ENCODE assay signal across 11 mouse cellular contexts in the genomic region with DNA sequence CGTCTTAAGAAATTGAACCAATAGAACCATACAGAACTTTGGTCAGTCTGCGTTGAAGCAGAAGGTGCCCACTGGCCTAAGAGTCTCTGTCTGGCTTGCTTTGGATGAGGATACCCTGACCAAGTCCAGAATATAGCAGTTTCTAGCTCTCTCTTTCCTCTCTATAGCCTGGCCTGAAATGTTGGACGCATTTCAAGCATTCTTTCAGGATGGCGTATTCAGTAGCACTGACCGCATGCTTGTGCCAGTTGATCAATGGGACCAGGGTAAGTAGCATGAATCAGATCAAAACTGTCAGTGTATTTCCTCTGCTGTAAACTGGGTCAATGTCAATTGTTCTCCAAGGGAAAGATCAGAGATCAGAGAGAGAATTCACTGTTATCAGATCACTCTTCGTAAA. TPM values are rescaled to one million over a fixed set of nuclear protein-coding genes. Genes with fewer than 3 reads are reported as not detected.
DNase-seq lines count a peak whose midpoint lies in the region; ATAC-seq and TF ChIP-seq lines count a peak whose summit lies in the region.
"Had no signal": no experiment of that assay in that cellular context is flagged by ENCODE, and none has a peak within 500 bp of the region (broad histone marks: within the 10 kb centered on the region; RNA-seq: fewer than 3 reads in every experiment).

No protein-coding gene starts in this region.

- no peaks in the 10 kb centered on the region for H3K4me1 ChIP-seq in hindbrain, postnatal 0 days (ENCODE audit: insufficient read depth, low read length)
- peaks cover 6% of the 10 kb centered on the region for H3K4me1 ChIP-seq in hindbrain, embryonic 13.5 days (replicated peaks)
- H3K4me1 ChIP-seq in forebrain, embryonic 15.5 days: peaks cover 21% of the 10 kb centered on the region

- H3K4me2 ChIP-seq in hindbrain, postnatal 0 days (ENCODE audit: low read depth, low read length): no peak overlapping the region
- H3K4me2 ChIP-seq in hindbrain, embryonic 13.5 days: no peak overlapping the region
- no peak overlapping the region for H3K4me2 ChIP-seq in forebrain, embryonic 15.5 days (replicated peaks)
- H3K4me2 ChIP-seq: embryonic facial prominence, embryonic 15.5 days; liver, embryonic 15.5 days had no signal

- DNase-seq in hindbrain, postnatal 0 days (ENCODE audit: low spot score): peak; percentile 31
- peak; percentile 66 for DNase-seq in adrenal gland, adult 8-10 months
- peak; percentile 39 to 56 for DNase-seq in lung, postnatal 4 days
- DNase-seq in layer of hippocampus, postnatal 25 days (ENCODE audit: extremely low spot score in 1 of 2, low spot score in 1 of 2): no peak
- DNase-seq in thymus, postnatal 36 days: no peak

- no peaks in the 10 kb centered on the region for H3K36me3 ChIP-seq in hindbrain, postnatal 0 days (ENCODE audit: insufficient read depth, low read length)
- H3K36me3 ChIP-seq in hindbrain, embryonic 13.5 days: no peaks in the 10 kb centered on the region
- no peaks in the 10 kb centered on the region for H3K36me3 ChIP-seq in forebrain, embryonic 15.5 days
- H3K36me3 ChIP-seq: embryonic facial prominence, embryonic 15.5 days; liver, embryonic 15.5 days had no signal

- no peak overlapping the region for H3K9ac ChIP-seq in hindbrain, postnatal 0 days (replicated peaks; ENCODE audit: low read length)
- no peak overlapping the region for H3K9ac ChIP-seq in hindbrain, embryonic 13.5 days
- H3K9ac ChIP-seq in forebrain, embryonic 15.5 days (replicated peaks): no peak overlapping the region
- H3K9ac ChIP-seq: embryonic facial prominence, embryonic 15.5 days; liver, embryonic 15.5 days had no signal

- H3K9me3 ChIP-seq in hindbrain, postnatal 0 days (ENCODE audit: low read length): no peaks in the 10 kb centered on the region
- no peaks in the 10 kb centered on the region for H3K9me3 ChIP-seq in hindbrain, embryonic 13.5 days
- H3K9me3 ChIP-seq in forebrain, embryonic 15.5 days: no peaks in the 10 kb centered on the region
- H3K9me3 ChIP-seq: embryonic facial prominence, embryonic 15.5 days; liver, embryonic 15.5 days had no signal

- TF ChIP-seq CTCF in hindbrain, postnatal 0 days (IDR thresholded peaks at IDR 0.05; ENCODE audit: low read depth): no peak

- H3K27me3 ChIP-seq in hindbrain, postnatal 0 days (ENCODE audit: insufficient read depth, low read length): no peaks in the 10 kb centered on the region
- peaks cover 4% of the 10 kb centered on the region for H3K27me3 ChIP-seq in hindbrain, embryonic 13.5 days
- 0 out of 2 replicates have a peak, but pooled peaks cover 2% of the 10 kb centered on the region for H3K27me3 ChIP-seq in forebrain, embryonic 15.5 days

- H3K4me3 ChIP-seq in hindbrain, postnatal 0 days (ENCODE audit: low read length): no peak overlapping the region
- H3K4me3 ChIP-seq in hindbrain, embryonic 13.5 days: no peak overlapping the region
- no peak overlapping the region for H3K4me3 ChIP-seq in forebrain, embryonic 15.5 days
- H3K4me3 ChIP-seq: embryonic facial prominence, embryonic 15.5 days; liver, embryonic 15.5 days had no signal

- no peak overlapping the region for H3K27ac ChIP-seq in hindbrain, postnatal 0 days
- H3K27ac ChIP-seq in hindbrain, embryonic 13.5 days: no peak overlapping the region
- no peak overlapping the region for H3K27ac ChIP-seq in forebrain, embryonic 15.5 days (replicated peaks)
- H3K27ac ChIP-seq: embryonic facial prominence, embryonic 15.5 days; liver, embryonic 15.5 days; stomach, postnatal 0 days had no signal

- ATAC-seq in hindbrain, postnatal 0 days: peak; percentile 64
- no peak for ATAC-seq in hindbrain, embryonic 13.5 days (ENCODE audit: low FRiP score)
- ATAC-seq in forebrain, embryonic 15.5 days (replicated peaks): peak; percentile 64; the same call in 1 of the 2 replicates
- no peak for ATAC-seq in megakaryocyte, adult 5-6 weeks (ENCODE audit: poor library complexity, severe bottlenecking)

- WGBS in hindbrain, postnatal 0 days: 57% methylated on average over 6 of the region's 6 CpGs
- WGBS in hindbrain, embryonic 13.5 days: 69% methylated on average over 6 of the region's 6 CpGs
- 28% methylated on average over 6 of the region's 6 CpGs for WGBS in forebrain, embryonic 15.5 days

RNA-seq across cellular contexts. Expression of a gene that starts 6.6 kb away (rescaled TPM):
- 7.9 and 12.9 TPM in 2 replicates for total RNA-seq in hindbrain, postnatal 0 days (2014; rRNA removed)
- 3.0 and 3.3 TPM in 2 replicates for polyA plus RNA-seq in hindbrain, postnatal 0 days (2015; fragmentation: Nextera tagmentation; extraction: Ambion mirVana)
- 1.0 and 1.2 TPM in 2 replicates for polyA plus RNA-seq in hindbrain, embryonic 13.5 days (2015; fragmentation: Nextera tagmentation; extraction: Ambion mirVana)
- 10 to 100 TPM in 1 of 4 experiments, 1 to 10 TPM in 3; 7.1 to 10.7 (median 8.1) TPM for total RNA-seq in adrenal gland, adult 8-10 months (2022)
- polyA plus RNA-seq in forebrain, embryonic 15.5 days (2015; fragmentation: Nextera tagmentation; extraction: Ambion mirVana): 1.8 and 1.9 TPM in 2 replicates
- total RNA-seq in layer of hippocampus, postnatal 25 days (2021): 10 to 100 TPM; 12.3 TPM
- 5.3 and 6.6 TPM in 2 replicates for total RNA-seq in megakaryocyte, adult 5-6 weeks (2015)
- 6.0 and 6.4 TPM in 2 replicates for total RNA-seq in megakaryocyte, adult 5-6 weeks (2017)

Comparison
In these comparisons a context has a peak if more than half of its experiments do, and no peak if none do; other contexts are left out.
1. ATAC-seq: peak in hindbrain, postnatal 0 days (single experiment) and forebrain, embryonic 15.5 days (single experiment); none in hindbrain, embryonic 13.5 days (single experiment) and megakaryocyte, adult 5-6 weeks (single experiment).
2. DNase-seq: peak in hindbrain, postnatal 0 days (single experiment), adrenal gland, adult 8-10 months (single experiment) and lung, postnatal 4 days (2 of 2); none in layer of hippocampus, postnatal 25 days (0 of 2) and thymus, postnatal 36 days (0 of 2).